Mouse (Mus musculus): Measurements from ENCODE around the gene E330034G19Rik. TPM values are rescaled to one million over a fixed set of nuclear protein-coding genes. Genes with fewer than 3 reads are reported as not detected.
"Not testable (repeated sequence)": the region's sequence is repeated elsewhere in the genome, so short reads cannot be mapped to it uniquely, and the experiment has no call there.

E330034G19Rik gene
- polyA plus RNA-seq, 1 experiment from 2014 or later = 0.20 TPM

- peak; percentile 39; the same call in 1 of the 2 replicates for ATAC-seq (ENCODE audit: insufficient number of reproducible peaks, low FRiP score, low TSS enrichment, low read depth)
- WGBS = 47% methylated on average over 2 of the region's 2 CpGs
These were observed 19.4 kb upstream of the E330034G19Rik start for GRCm38 (mm10) chr14:24273575-24273974.

GRCm38 (mm10) chr14:24275534-24275933 is 17.5 kb upstream of the E330034G19Rik start:
- H3K4me1 ChIP-seq = no peaks in the 10 kb centered on the region
- H3K4me2 ChIP-seq (replicated peaks) = no peak overlapping the region
- no peaks in the 10 kb centered on the region for H3K27me3 ChIP-seq
- H3K9me3 ChIP-seq (replicated peaks) = no peaks in the 10 kb centered on the region
- H3K27ac ChIP-seq (replicated peaks) = no peak overlapping the region
- 42% methylated on average over 2 of the region's 2 CpGs for WGBS
- ATAC-seq (ENCODE audit: insufficient number of reproducible peaks, low FRiP score, low TSS enrichment, low read depth) = no peak
- no peak overlapping the region for H3K9ac ChIP-seq
- no peaks in the 10 kb centered on the region for H3K36me3 ChIP-seq
- no peak overlapping the region for H3K4me3 ChIP-seq (replicated peaks)

More at GRCm38 (mm10) chr14:24273575-24273974, 19.4 kb upstream of the E330034G19Rik start:
- no peak overlapping the region for H3K27ac ChIP-seq (replicated peaks)
- H3K4me1 ChIP-seq = no peaks in the 10 kb centered on the region
- no peaks in the 10 kb centered on the region for H3K9me3 ChIP-seq (replicated peaks)
- no peaks in the 10 kb centered on the region for H3K36me3 ChIP-seq
- H3K4me2 ChIP-seq (replicated peaks) = no peak overlapping the region
- no peaks in the 10 kb centered on the region for H3K27me3 ChIP-seq
- no peak overlapping the region for H3K4me3 ChIP-seq (replicated peaks)
- H3K9ac ChIP-seq = no peak overlapping the region

GRCm38 (mm10) chr14:24281278-24281677 is 11.7 kb upstream of the E330034G19Rik start:
- H3K4me2 ChIP-seq (replicated peaks) = no peak overlapping the region
- H3K9me3 ChIP-seq (replicated peaks) = no peaks in the 10 kb centered on the region
- 63% methylated on average over 4 of the region's 4 CpGs for WGBS
- no peak for ATAC-seq (ENCODE audit: insufficient number of reproducible peaks, low FRiP score, low TSS enrichment, low read depth)
- H3K4me1 ChIP-seq = no peaks in the 10 kb centered on the region
- no peaks in the 10 kb centered on the region for H3K27me3 ChIP-seq
- H3K9ac ChIP-seq = no peak overlapping the region
- H3K27ac ChIP-seq (replicated peaks) = no peak overlapping the region
- H3K36me3 ChIP-seq = no peaks in the 10 kb centered on the region
- H3K4me3 ChIP-seq (replicated peaks) = no peak overlapping the region

- Histone ChIP-seq H3K9ac (no peak overlapping the region), H3K4me2 (replicated peaks) (no peak overlapping the region)
- 60% methylated on average over 3 of the region's 3 CpGs for WGBS
These were observed 10.7 kb upstream of the E330034G19Rik start for GRCm38 (mm10) chr14:24282276-24282675.

GRCm38 (mm10) chr14:24286136-24286535 is 6.9 kb upstream of the E330034G19Rik start:
- Histone ChIP-seq H3K4me3 (replicated peaks) (no peak overlapping the region), H3K27ac (replicated peaks) (no peak overlapping the region), H3K4me2 (replicated peaks) (no peak overlapping the region), H3K36me3 (no peaks in the 10 kb centered on the region), H3K4me1 (no peaks in the 10 kb centered on the region), H3K27me3 (no peaks in the 10 kb centered on the region), H3K9ac (no peak overlapping the region), H3K9me3 (replicated peaks) (no peaks in the 10 kb centered on the region)
- no peak for ATAC-seq (ENCODE audit: insufficient number of reproducible peaks, low FRiP score, low TSS enrichment, low read depth)
- WGBS = 40% methylated on average over 4 of the region's 4 CpGs

More at GRCm38 (mm10) chr14:24282276-24282675, 10.7 kb upstream of the E330034G19Rik start:
- no peaks in the 10 kb centered on the region for H3K36me3 ChIP-seq
- no peak overlapping the region for H3K4me3 ChIP-seq (replicated peaks)
- H3K4me1 ChIP-seq = no peaks in the 10 kb centered on the region
- no peak overlapping the region for H3K27ac ChIP-seq (replicated peaks)
- H3K27me3 ChIP-seq = no peaks in the 10 kb centered on the region
- no peak for ATAC-seq (ENCODE audit: insufficient number of reproducible peaks, low FRiP score, low TSS enrichment, low read depth)
- H3K9me3 ChIP-seq (replicated peaks) = no peaks in the 10 kb centered on the region

- Histone ChIP-seq H3K27ac (replicated peaks) (no peak overlapping the region), H3K4me1 (no peaks in the 10 kb centered on the region), H3K4me3 (replicated peaks) (no peak overlapping the region), H3K4me2 (replicated peaks) (no peak overlapping the region), H3K9ac (no peak overlapping the region), H3K36me3 (no peaks in the 10 kb centered on the region), H3K27me3 (no peaks in the 10 kb centered on the region), H3K9me3 (replicated peaks) (no peaks in the 10 kb centered on the region)
- ATAC-seq (ENCODE audit: insufficient number of reproducible peaks, low FRiP score, low TSS enrichment, low read depth) = no peak
These were observed 2.3 kb upstream of the E330034G19Rik start for GRCm38 (mm10) chr14:24290726-24291125.

GRCm38 (mm10) chr14:24293631-24294030 is 617 bp downstream of the E330034G19Rik start:
- no peaks in the 10 kb centered on the region for H3K36me3 ChIP-seq
- H3K4me3 ChIP-seq (replicated peaks) = no peak overlapping the region
- H3K9ac ChIP-seq = no peak overlapping the region
- H3K4me2 ChIP-seq (replicated peaks) = no peak overlapping the region
- H3K27me3 ChIP-seq = no peaks in the 10 kb centered on the region
- 69% methylated on average over 5 of the region's 5 CpGs for WGBS
- no peak for ATAC-seq (ENCODE audit: insufficient number of reproducible peaks, low FRiP score, low TSS enrichment, low read depth)
- no peaks in the 10 kb centered on the region for H3K4me1 ChIP-seq
- no peak overlapping the region for H3K27ac ChIP-seq (replicated peaks)
- H3K9me3 ChIP-seq (replicated peaks) = no peaks in the 10 kb centered on the region

- WGBS = 85% methylated on average over 1 of the region's 1 CpGs
- H3K9me3 ChIP-seq (replicated peaks); H3K4me2 ChIP-seq (replicated peaks); H3K4me3 ChIP-seq (replicated peaks); ATAC-seq (ENCODE audit: insufficient number of reproducible peaks, low FRiP score, low TSS enrichment, low read depth); H3K4me1 ChIP-seq; H3K27ac ChIP-seq (replicated peaks); H3K36me3 ChIP-seq; H3K9ac ChIP-seq; H3K27me3 ChIP-seq: not testable (repeated sequence)
These were observed 9.1 kb downstream of the E330034G19Rik start for GRCm38 (mm10) chr14:24302126-24302525.

GRCm38 (mm10) chr14:24306667-24307066 is 13.7 kb downstream of the E330034G19Rik start:
- 77% methylated on average over 6 of the region's 6 CpGs for WGBS
- Histone ChIP-seq H3K4me3 (replicated peaks) (no peak overlapping the region), H3K4me2 (replicated peaks) (no peak overlapping the region), H3K9me3 (replicated peaks) (no peaks in the 10 kb centered on the region), H3K27ac (replicated peaks) (no peak overlapping the region), H3K36me3 (no peaks in the 10 kb centered on the region), H3K4me1 (no peaks in the 10 kb centered on the region), H3K27me3 (no peaks in the 10 kb centered on the region), H3K9ac (no peak overlapping the region)
- no peak for ATAC-seq (ENCODE audit: insufficient number of reproducible peaks, low FRiP score, low TSS enrichment, low read depth)

GRCm38 (mm10) chr14:24307146-24307545 is 14.1 kb downstream of the E330034G19Rik start:
- H3K9me3 ChIP-seq (replicated peaks) = no peaks in the 10 kb centered on the region
- no peak overlapping the region for H3K9ac ChIP-seq
- H3K27ac ChIP-seq (replicated peaks) = no peak overlapping the region
- H3K4me2 ChIP-seq (replicated peaks) = no peak overlapping the region
- 74% methylated on average over 1 of the region's 1 CpGs for WGBS
- no peak for ATAC-seq (ENCODE audit: insufficient number of reproducible peaks, low FRiP score, low TSS enrichment, low read depth)
- no peaks in the 10 kb centered on the region for H3K27me3 ChIP-seq
- no peaks in the 10 kb centered on the region for H3K36me3 ChIP-seq
- H3K4me1 ChIP-seq = no peaks in the 10 kb centered on the region
- no peak overlapping the region for H3K4me3 ChIP-seq (replicated peaks)

- Histone ChIP-seq H3K36me3 (no peaks in the 10 kb centered on the region), H3K4me1 (no peaks in the 10 kb centered on the region), H3K27me3 (no peaks in the 10 kb centered on the region), H3K9ac (no peak overlapping the region), H3K4me3 (replicated peaks) (no peak overlapping the region), H3K4me2 (replicated peaks) (no peak overlapping the region), H3K9me3 (replicated peaks) (no peaks in the 10 kb centered on the region), H3K27ac (replicated peaks) (no peak overlapping the region)
- WGBS = 33% methylated on average over 3 of the region's 3 CpGs
- no peak for ATAC-seq (ENCODE audit: insufficient number of reproducible peaks, low FRiP score, low TSS enrichment, low read depth)
These were observed 18.1 kb downstream of the E330034G19Rik start for GRCm38 (mm10) chr14:24311110-24311509.

- not testable (repeated sequence) for H3K36me3 ChIP-seq; H3K4me2 ChIP-seq (replicated peaks); H3K4me3 ChIP-seq (replicated peaks); H3K9ac ChIP-seq; ATAC-seq (ENCODE audit: insufficient number of reproducible peaks, low FRiP score, low TSS enrichment, low read depth); H3K27me3 ChIP-seq; H3K27ac ChIP-seq (replicated peaks); H3K4me1 ChIP-seq; H3K9me3 ChIP-seq (replicated peaks)
- 73% methylated on average over 3 of the region's 3 CpGs for WGBS
These were observed 54.0 kb downstream of the E330034G19Rik start for GRCm38 (mm10) chr14:24347007-24347406.

Measured in embryonic facial prominence, embryonic 15.5 days (tissue).